Mouse (Mus musculus): ENCODE results near the gene Bmp8b.
"Not testable (repeated sequence)": the region's sequence is repeated elsewhere in the genome, so short reads cannot be mapped to it uniquely, and the experiment has no call there.

Gene Bmp8b

GRCm38 (mm10) chr4:123110751-123111150 is 5.8 kb downstream of the Bmp8b start:
- no peak for DNase-seq (ENCODE audit: extremely low read depth, low read depth)

- DNase-seq (ENCODE audit: extremely low read depth, low read depth): not testable (repeated sequence)
Observed at GRCm38 (mm10) chr4:123111275-123111983, 6.5 kb downstream of the Bmp8b start.

- DNase-seq (ENCODE audit: extremely low read depth, low read depth): peak; percentile 14
Observed at GRCm38 (mm10) chr4:123112216-123112764, 7.3 kb downstream of the Bmp8b start.

- not testable (repeated sequence) for DNase-seq (ENCODE audit: extremely low read depth, low read depth)
Observed at GRCm38 (mm10) chr4:123114651-123115050, 9.7 kb downstream of the Bmp8b start.

- DNase-seq (ENCODE audit: extremely low read depth, low read depth): no peak
Observed at GRCm38 (mm10) chr4:123116011-123116410, 11.0 kb downstream of the Bmp8b start, which contains the start of gene Oxct2b. Oxct2b (plus strand) TSS chr4:123116266.

GRCm38 (mm10) chr4:123116640-123117039 is 11.7 kb downstream of the Bmp8b start:
- not testable (repeated sequence) for DNase-seq (ENCODE audit: extremely low read depth, low read depth)

GRCm38 (mm10) chr4:123121286-123121685 is 16.3 kb downstream of the Bmp8b start:
- no peak for DNase-seq (ENCODE audit: extremely low read depth, low read depth)

GRCm38 (mm10) chr4:123126626-123127025 is 21.7 kb downstream of the Bmp8b start:
- DNase-seq (ENCODE audit: extremely low read depth, low read depth): no peak

GRCm38 (mm10) chr4:123127051-123127450 is 22.1 kb downstream of the Bmp8b start:
- no peak for DNase-seq (ENCODE audit: extremely low read depth, low read depth)

- DNase-seq (ENCODE audit: extremely low read depth, low read depth): no peak
Observed at GRCm38 (mm10) chr4:123137551-123137950, 32.6 kb downstream of the Bmp8b start.

GRCm38 (mm10) chr4:123139513-123140154 is 34.7 kb downstream of the Bmp8b start, which contains the start of gene Ppie:
Ppie (minus strand) TSS chr4:123139951.
- peak; percentile 80 for DNase-seq (ENCODE audit: extremely low read depth, low read depth)

- no peak for DNase-seq (ENCODE audit: extremely low read depth, low read depth)
Observed at GRCm38 (mm10) chr4:123147446-123148150, 42.6 kb downstream of the Bmp8b start.

- no peak for DNase-seq (ENCODE audit: extremely low read depth, low read depth)
Observed at GRCm38 (mm10) chr4:123152003-123152402, 47.0 kb downstream of the Bmp8b start.

GRCm38 (mm10) chr4:123152976-123153375 is 48.0 kb downstream of the Bmp8b start:
- DNase-seq (ENCODE audit: extremely low read depth, low read depth): no peak

- peak; percentile 42 for DNase-seq (ENCODE audit: extremely low read depth, low read depth)
Observed at GRCm38 (mm10) chr4:123155004-123155403, 50.0 kb downstream of the Bmp8b start.

- DNase-seq (ENCODE audit: extremely low read depth, low read depth): no peak
Observed at GRCm38 (mm10) chr4:123155427-123155826, 50.5 kb downstream of the Bmp8b start.

GRCm38 (mm10) chr4:123155840-123156239 is 50.9 kb downstream of the Bmp8b start:
- no peak for DNase-seq (ENCODE audit: extremely low read depth, low read depth)

- no peak for DNase-seq (ENCODE audit: extremely low read depth, low read depth)
Observed at GRCm38 (mm10) chr4:123160571-123160970, 55.6 kb downstream of the Bmp8b start.

GRCm38 (mm10) chr4:123161251-123161650 is 56.3 kb downstream of the Bmp8b start:
- DNase-seq (ENCODE audit: extremely low read depth, low read depth): not testable (repeated sequence)

GRCm38 (mm10) chr4:123162305-123162917 is 57.4 kb downstream of the Bmp8b start:
- peak; percentile 32 for DNase-seq (ENCODE audit: extremely low read depth, low read depth)

GRCm38 (mm10) chr4:123164157-123164556 is 59.2 kb downstream of the Bmp8b start:
- DNase-seq (ENCODE audit: extremely low read depth, low read depth): no peak

All from MEL-GATA-1-ER (cell line).